In genomic region chr4:53462069-53462468, GRCm38 (mm10) we compare ENCODE assay signal across 24 mouse cellular contexts. TPM values are rescaled to one million over a fixed set of nuclear protein-coding genes. Genes with fewer than 3 reads are reported as not detected.
DNase-seq lines count a peak whose midpoint lies in the region; ATAC-seq lines count a peak whose summit lies in the region.
"Had no signal": no experiment of that assay in that cellular context is flagged by ENCODE, and none has a peak within 500 bp of the region (broad histone marks: within the 10 kb centered on the region; RNA-seq: fewer than 3 reads in every experiment).

No protein-coding gene starts in this region.

- no peaks in the 10 kb centered on the region for H3K9me3 ChIP-seq in heart, embryonic 12.5 days (replicated peaks)
- H3K9me3 ChIP-seq in lung, embryonic 16.5 days (ENCODE audit: control insufficient read depth, low read length): no peaks in the 10 kb centered on the region
- H3K9me3 ChIP-seq: embryonic facial prominence, embryonic 15.5 days; forebrain, embryonic 10.5 days; forebrain, embryonic 15.5 days; G1E; heart, embryonic 10.5 days; hindbrain, embryonic 12.5 days had no signal

- no peaks in the 10 kb centered on the region for H3K36me3 ChIP-seq in heart, embryonic 12.5 days
- H3K36me3 ChIP-seq in lung, embryonic 16.5 days (ENCODE audit: control insufficient read depth, insufficient read depth, low read length): no peaks in the 10 kb centered on the region
- H3K36me3 ChIP-seq: embryonic facial prominence, embryonic 15.5 days; forebrain, embryonic 10.5 days; forebrain, embryonic 15.5 days; heart, embryonic 10.5 days; hindbrain, embryonic 12.5 days had no signal

- no peaks in the 10 kb centered on the region for H3K27me3 ChIP-seq in heart, embryonic 12.5 days (replicated peaks)
- no peaks in the 10 kb centered on the region for H3K27me3 ChIP-seq in lung, embryonic 16.5 days (ENCODE audit: control insufficient read depth, insufficient read depth, low read depth, low read length)
- H3K27me3 ChIP-seq: embryonic facial prominence, embryonic 15.5 days; forebrain, embryonic 15.5 days; hindbrain, embryonic 12.5 days had no signal

- peaks cover 16% of the 10 kb centered on the region for H3K4me1 ChIP-seq in heart, embryonic 12.5 days (replicated peaks)
- peaks cover 13% of the 10 kb centered on the region for H3K4me1 ChIP-seq in lung, embryonic 16.5 days (replicated peaks; ENCODE audit: control insufficient read depth, insufficient read depth, low read length)
- H3K4me1 ChIP-seq: embryonic facial prominence, embryonic 15.5 days; forebrain, embryonic 10.5 days; forebrain, embryonic 15.5 days; hindbrain, embryonic 12.5 days had no signal

- H3K27ac ChIP-seq in heart, embryonic 12.5 days (ENCODE audit: poor library complexity, severe bottlenecking): no peak overlapping the region
- H3K27ac ChIP-seq in lung, embryonic 16.5 days (ENCODE audit: low read length): no peak overlapping the region
- H3K27ac ChIP-seq: embryonic facial prominence, embryonic 15.5 days; forebrain, embryonic 10.5 days; forebrain, embryonic 15.5 days; hindbrain, embryonic 12.5 days had no signal

- WGBS in heart, embryonic 12.5 days: 81% methylated on average over 5 of the region's 5 CpGs
- 20% methylated on average over 5 of the region's 5 CpGs for WGBS in lung, embryonic 16.5 days

- ATAC-seq in heart, embryonic 12.5 days (ENCODE audit: insufficient number of reproducible peaks, low FRiP score): no peak
- peak; percentile 80 for ATAC-seq in lung, embryonic 16.5 days (ENCODE audit: low read depth)
- ATAC-seq: CD4-positive, CD25-positive, alpha-beta regulatory T cell, adult 4 months; forebrain, embryonic 15.5 days had no signal

- peak overlapping the region; percentile 44; the same call in 1 of the 2 replicates for H3K4me2 ChIP-seq in heart, embryonic 12.5 days
- no peak overlapping the region for H3K4me2 ChIP-seq in lung, embryonic 16.5 days (ENCODE audit: low read depth, low read length)
- H3K4me2 ChIP-seq: embryonic facial prominence, embryonic 15.5 days; forebrain, embryonic 15.5 days; hindbrain, embryonic 12.5 days had no signal

- DNase-seq in heart, postnatal 4 days: no peak
- DNase-seq in kidney, postnatal 14 days: peak; percentile 25
- no peak for DNase-seq in kidney, adult 18-20 months
- DNase-seq in lung, adult 18-20 months: no peak
- peak; percentile 19 to 40 for DNase-seq in lung, postnatal 4 days
- DNase-seq in adrenal gland, postnatal 25 days: no peak
- DNase-seq: adrenal gland, adult 8-10 months; B cell, adult 2 months; cerebellum, adult 11 months; cerebellum, adult 8-10 months; cerebellum, postnatal 14 days; embryo, embryonic 11 days; heart, adult 18-20 months; heart, postnatal 36 days had no signal

- H3K9ac ChIP-seq in heart, embryonic 12.5 days: no peak overlapping the region
- H3K9ac ChIP-seq in lung, embryonic 16.5 days (ENCODE audit: low read length): no peak overlapping the region
- H3K9ac ChIP-seq: embryonic facial prominence, embryonic 15.5 days; forebrain, embryonic 15.5 days; hindbrain, embryonic 12.5 days had no signal

- no peak overlapping the region for H3K4me3 ChIP-seq in heart, embryonic 12.5 days
- no peak overlapping the region for H3K4me3 ChIP-seq in lung, embryonic 16.5 days (ENCODE audit: low read length)
- H3K4me3 ChIP-seq: embryonic facial prominence, embryonic 15.5 days; erythroblast, embryonic 14.5 days; forebrain, embryonic 10.5 days; forebrain, embryonic 15.5 days; heart, embryonic 10.5 days; hindbrain, embryonic 12.5 days had no signal

RNA-seq across cellular contexts. Expression of gene Slc44a1, which starts 21.9 kb away (rescaled TPM):
- polyA plus RNA-seq in heart, embryonic 12.5 days (2016; fragmentation: Nextera tagmentation; extraction: Ambion mirVana): 28.7 and 30.2 TPM in 2 replicates
- total RNA-seq in heart, postnatal 4 days (2021): 10 to 100 TPM; 40.9 to 43.2 TPM
- 16.2 and 24.5 TPM in 2 replicates for polyA plus RNA-seq in lung, embryonic 16.5 days (2015; fragmentation: Nextera tagmentation; extraction: Ambion mirVana)
- 94.9 and 113 TPM in 2 replicates for total RNA-seq in adrenal gland, postnatal 25 days (2021)

Comparison
In these comparisons a context has a peak if more than half of its experiments do, and no peak if none do; other contexts are left out.
1. DNase-seq: peak in kidney, postnatal 14 days (single experiment) and lung, postnatal 4 days (2 of 2); none in heart, postnatal 4 days (single experiment), kidney, adult 18-20 months (single experiment), lung, adult 18-20 months (0 of 2) and adrenal gland, postnatal 25 days (single experiment).